Mouse (Mus musculus): ENCODE data around the gene Pdzd9. TPM values are rescaled to one million over a fixed set of nuclear protein-coding genes. Genes with fewer than 3 reads are reported as not detected.
A peak's percentile ranks its signal among the peaks of the same experiment; 100 is the strongest.

Gene Pdzd9
- polyA plus RNA-seq, 1 experiment from 2014 or later: 0.60 TPM

- H3K36me3 ChIP-seq: peaks cover 20% of the 10 kb centered on the region
Measured at GRCm38 (mm10) chr7:120634711-120635361, 35.3 kb downstream of the Pdzd9 start, which contains the start of gene Uqcrc2. Gene Uqcrc2 (plus strand): TSS chr7:120635176.

GRCm38 (mm10) chr7:120634301-120634700 lies 35.8 kb downstream of the Pdzd9 start:
- Histone ChIP-seq H3K9me3 (no peaks in the 10 kb centered on the region), H3K4me1 (peaks cover 12% of the 10 kb centered on the region), H3K27me3 (no peaks in the 10 kb centered on the region), H3K27ac (peak overlapping the region; percentile 96), H3K36me3 (peaks cover 15% of the 10 kb centered on the region), H3K9ac (peak overlapping the region; percentile 91), H3K4me2 (replicated peaks) (peak overlapping the region; percentile 71), H3K4me3 (peak overlapping the region; percentile 98)
- no peak for ATAC-seq (ENCODE audit: insufficient number of reproducible peaks, insufficient read depth, low FRiP score, low TSS enrichment)
- WGBS: 7% methylated on average over 9 of the region's 9 CpGs

More at GRCm38 (mm10) chr7:120634711-120635361, 35.3 kb downstream of the Pdzd9 start, which contains the start of gene Uqcrc2:
- ATAC-seq (ENCODE audit: insufficient number of reproducible peaks, insufficient read depth, low FRiP score, low TSS enrichment): peak; percentile 99
- H3K4me2 ChIP-seq (replicated peaks): peak within 1 kb of the TSS; percentile 71
- H3K9ac ChIP-seq: peak within 1 kb of the TSS; percentile 91
- WGBS: under 1% methylated on average over 45 of the region's 45 CpGs
- peak within 1 kb of the TSS; percentile 98 for H3K4me3 ChIP-seq
- H3K9me3 ChIP-seq: no peaks in the 10 kb centered on the region
- H3K27me3 ChIP-seq: no peaks in the 10 kb centered on the region
- peak within 1 kb of the TSS; percentile 96 for H3K27ac ChIP-seq
- H3K4me1 ChIP-seq: peaks cover 12% of the 10 kb centered on the region

GRCm38 (mm10) chr7:120632518-120632917 lies 37.6 kb downstream of the Pdzd9 start:
- no peaks in the 10 kb centered on the region for H3K9me3 ChIP-seq
- H3K4me3 ChIP-seq: no peak overlapping the region
- H3K27me3 ChIP-seq: no peaks in the 10 kb centered on the region
- peaks cover 12% of the 10 kb centered on the region for H3K4me1 ChIP-seq
- H3K4me2 ChIP-seq (replicated peaks): no peak overlapping the region
- WGBS: 77% methylated on average over 1 of the region's 1 CpGs
- no peak overlapping the region for H3K9ac ChIP-seq
- H3K27ac ChIP-seq: no peak overlapping the region
- no peaks in the 10 kb centered on the region for H3K36me3 ChIP-seq
- no peak for ATAC-seq (ENCODE audit: insufficient number of reproducible peaks, insufficient read depth, low FRiP score, low TSS enrichment)

- H3K4me1 ChIP-seq: no peaks in the 10 kb centered on the region
- no peak overlapping the region for H3K4me3 ChIP-seq
- no peaks in the 10 kb centered on the region for H3K36me3 ChIP-seq
- 86% methylated on average over 9 of the region's 9 CpGs for WGBS
- ATAC-seq (ENCODE audit: insufficient number of reproducible peaks, insufficient read depth, low FRiP score, low TSS enrichment): no peak
- no peak overlapping the region for H3K4me2 ChIP-seq (replicated peaks)
- H3K9me3 ChIP-seq: no peaks in the 10 kb centered on the region
- H3K9ac ChIP-seq: no peak overlapping the region
- no peak overlapping the region for H3K27ac ChIP-seq
- no peaks in the 10 kb centered on the region for H3K27me3 ChIP-seq
Measured at GRCm38 (mm10) chr7:120620841-120621240, 49.3 kb downstream of the Pdzd9 start.

DNA sequence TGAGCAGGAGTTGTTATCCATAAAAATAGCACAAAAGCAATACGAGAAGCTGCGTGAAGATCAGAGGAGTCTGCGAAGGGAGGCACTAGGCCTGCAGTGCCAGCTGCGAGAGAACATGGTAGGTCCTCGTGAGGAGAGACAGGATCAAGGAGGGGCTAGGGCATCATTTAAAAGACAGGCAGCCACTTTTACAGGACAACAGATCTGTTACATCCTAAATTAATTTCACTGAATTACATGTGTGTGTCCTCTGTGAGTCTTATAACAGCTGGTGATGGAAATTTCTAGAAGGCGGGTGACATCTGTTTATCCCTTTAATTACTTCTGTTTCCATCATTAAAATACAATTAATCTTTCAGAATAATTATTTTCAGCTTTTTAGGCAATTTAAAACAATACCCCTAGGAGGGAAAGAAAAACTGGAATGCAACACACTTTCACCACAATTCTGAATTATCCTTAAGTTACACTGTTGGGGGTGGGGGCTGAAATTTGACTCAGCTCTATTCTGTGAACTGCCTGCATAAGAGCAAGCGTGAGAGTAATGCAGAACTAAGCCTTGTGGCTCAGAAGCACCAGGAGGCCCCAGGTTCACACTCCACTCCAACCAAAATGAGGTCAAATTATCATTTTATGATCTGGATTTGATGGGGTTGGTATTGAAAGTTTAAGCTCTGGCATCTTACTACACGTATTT lies 49.9 kb downstream of the Pdzd9 start:
- Histone ChIP-seq H3K36me3 (no peaks in the 10 kb centered on the region), H3K27me3 (no peaks in the 10 kb centered on the region), H3K4me3 (no peak overlapping the region), H3K4me2 (replicated peaks) (no peak overlapping the region), H3K9ac (no peak overlapping the region), H3K9me3 (no peaks in the 10 kb centered on the region), H3K4me1 (no peaks in the 10 kb centered on the region), H3K27ac (no peak overlapping the region)
- 63% methylated on average over 8 of the region's 8 CpGs for WGBS
- ATAC-seq (ENCODE audit: insufficient number of reproducible peaks, insufficient read depth, low FRiP score, low TSS enrichment): no peak

Other genes with a start within 250 kb of the Pdzd9 start
- 166 and 177 TPM in 2 replicates for gene Uqcrc2, start 35.2 kb downstream of the Pdzd9 start, polyA plus RNA-seq (2016; fragmentation: Nextera tagmentation; extraction: Ambion mirVana)
- 15.4 and 16.0 TPM in 2 replicates for gene Mosmo, start 7.3 kb upstream of the Pdzd9 start, polyA plus RNA-seq (2016; fragmentation: Nextera tagmentation; extraction: Ambion mirVana)
- gene Vwa3a, start 69.0 kb upstream of the Pdzd9 start, polyA plus RNA-seq (2016; fragmentation: Nextera tagmentation; extraction: Ambion mirVana): 0.15 TPM in 2 replicates
- not detected in 2 replicates for gene Gm5737, start 142.0 kb upstream of the Pdzd9 start, polyA plus RNA-seq (2016; fragmentation: Nextera tagmentation; extraction: Ambion mirVana)
- gene Eef2k, start 172.5 kb upstream of the Pdzd9 start, polyA plus RNA-seq (2016; fragmentation: Nextera tagmentation; extraction: Ambion mirVana): 38.7 and 39.4 TPM in 2 replicates
- gene Polr3e, start 247.4 kb upstream of the Pdzd9 start, polyA plus RNA-seq (2016; fragmentation: Nextera tagmentation; extraction: Ambion mirVana): 41.2 and 42.7 TPM in 2 replicates

All from embryonic facial prominence, embryonic 12.5 days (tissue).